Mouse (Mus musculus) heart, adult 2 months (tissue): ENCODE data around the gene Dnase2a.

Source experiments
- EP300 ChIP-seq: fragments of 200-500 bp; IDR thresholded peaks from 2 replicates; pipeline ENCODE4 v1.6.1; 2011; ENCODE audit warnings: low read depth, low read length, control low read depth; ENCODE audit not compliant: insufficient read depth
- POLR2A ChIP-seq: fragments of 200-500 bp; IDR thresholded peaks from 2 replicates; pipeline ENCODE4 v1.6.1; 2011; ENCODE audit warnings: mild to moderate bottlenecking, low read depth, low read length, control low read depth; ENCODE audit not compliant: insufficient read depth

DNA sequence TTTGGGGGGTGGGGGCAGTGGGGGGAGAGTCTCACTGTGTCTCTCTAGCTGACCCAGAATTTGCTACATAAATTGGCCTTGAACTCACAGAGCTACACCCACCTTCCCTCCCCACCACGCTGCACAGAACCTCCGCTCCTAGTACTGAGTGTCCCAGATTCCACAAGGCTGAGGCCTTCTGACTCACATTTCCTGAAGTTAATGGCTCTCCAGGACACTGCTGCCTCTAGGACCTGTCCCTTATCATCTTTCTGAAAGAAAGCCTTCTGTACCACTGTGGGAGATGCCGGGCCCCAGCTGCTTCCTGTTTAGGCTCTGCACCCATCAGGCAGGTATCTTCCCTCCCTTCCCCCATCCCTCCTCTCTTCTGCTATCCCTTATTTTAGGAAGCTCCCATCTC is 58.2 kb downstream of the Dnase2a start:
- TF ChIP-seq POLR2A (no peak), EP300 (no peak)
